Mouse (Mus musculus): ENCODE results near the gene Apol6.

DNA sequence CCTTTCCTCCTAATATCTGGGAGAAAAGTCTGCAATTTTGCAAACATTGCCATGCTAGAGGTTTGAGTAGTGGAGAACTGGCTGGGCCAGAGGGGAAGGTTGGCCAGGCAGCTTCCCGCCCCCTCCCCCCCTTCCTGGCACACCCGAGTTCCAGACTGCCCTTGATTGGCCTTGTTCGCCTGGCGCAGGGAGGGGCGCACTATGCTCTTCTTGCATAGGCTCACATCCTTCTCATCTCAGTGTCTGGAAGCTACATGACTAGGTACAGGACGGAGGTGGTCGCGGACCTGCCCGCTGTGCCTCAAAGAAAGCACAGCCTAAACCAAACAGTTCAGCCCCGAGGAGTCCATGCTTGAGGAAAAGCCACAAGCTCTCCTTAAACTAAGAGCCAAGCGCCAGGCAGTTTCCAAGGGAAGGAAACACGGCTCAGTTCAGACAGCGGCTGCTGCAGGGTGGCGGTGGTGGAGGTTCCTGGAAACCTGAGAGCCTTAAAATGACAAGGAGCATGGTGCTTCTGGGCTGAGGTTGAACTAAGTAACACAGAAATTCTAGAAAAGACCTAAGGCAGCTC, 36.2 kb downstream of the Apol6 start:
- TF ChIP-seq GATA1 (IDR thresholded peaks at IDR 0.05; ENCODE audit: borderline replicate concordance, low read length) (no peak), FLI1 (IDR thresholded peaks at IDR 0.05; ENCODE audit: low read length) (no peak)
